Mouse (Mus musculus): Measurements from ENCODE around the gene Plb1. TPM values are rescaled to one million over a fixed set of nuclear protein-coding genes. Genes with fewer than 3 reads are reported as not detected.

The Plb1 gene
- total and polyA plus RNA-seq, 3 experiments, result 0.51 to 2.3 (median 0.66) TPM

GRCm38 (mm10) chr5:32340246-32340645 lies 107.7 kb downstream of the Plb1 start:
- in situ Hi-C loops (cut with MboI; ENCODE audit: low pct_ligation_motif_present, low pct_unique_long_range_greater_than_20kb, low sequenced_read_pairs), result no loop called here
- Histone ChIP-seq H3K4me3 (replicated peaks in 1 of 3; ENCODE audit: low read depth in 2 of 3, low read length in 2 of 3, poor library complexity in 1 of 3) (no peak overlapping the region), H3K27ac (ENCODE audit: insufficient read depth, low read depth) (no peak overlapping the region), H3K36me3 (replicated peaks in 1 of 2; ENCODE audit: control insufficient read depth in 1 of 2, insufficient read depth in 1 of 2, low read length in 1 of 2) (no peaks in the 10 kb centered on the region), H3K79me2 (replicated peaks; ENCODE audit: control insufficient read depth, extremely low read depth, insufficient read depth, poor library complexity, severe bottlenecking) (no peaks in the 10 kb centered on the region), H3K9ac (ENCODE audit: insufficient read depth, low read depth) (no peak overlapping the region), H3K9me3 (replicated peaks; ENCODE audit: low read length) (no peaks in the 10 kb centered on the region), H3K4me2 (ENCODE audit: insufficient read depth, low read depth, poor library complexity, severe bottlenecking) (no peak overlapping the region), H3K27me3 (replicated peaks) (no peaks in the 10 kb centered on the region), H3K4me1 (ENCODE audit: control insufficient read depth in 1 of 2, insufficient read depth in 2 of 2) (peaks cover 5 to 35% of the 10 kb centered on the region in 2 experiments; a peak in 3 of 4 replicates)
- no peak for DNase-seq (ENCODE audit: extremely low read depth)
- no peak for TF ChIP-seq POLR2A (IDR thresholded peaks at IDR 0.05; ENCODE audit: low read depth, low read length)
- TF ChIP-seq TBP (conservative IDR thresholded peaks at IDR 0.05; ENCODE audit: low read depth, low read length), result no peak
- TF ChIP-seq CHD1 (IDR thresholded peaks at IDR 0.05; ENCODE audit: low read depth, low read length), result no peak
- TF ChIP-seq ZMIZ1 (IDR thresholded peaks at IDR 0.05; ENCODE audit: low read depth, low read length), result no peak
- no peak for TF ChIP-seq E2F4 (IDR thresholded peaks at IDR 0.05; ENCODE audit: insufficient replicate concordance, low read depth, low read length)
- TF ChIP-seq HCFC1 (IDR thresholded peaks at IDR 0.05; ENCODE audit: low read depth, low read length), result no peak
- TF ChIP-seq IRF4 (IDR thresholded peaks at IDR 0.05; ENCODE audit: low read depth, low read length), result no peak
- no peak for TF ChIP-seq PAX5 (IDR thresholded peaks at IDR 0.05; ENCODE audit: low read length)
- TF ChIP-seq JUND (conservative IDR thresholded peaks at IDR 0.05; ENCODE audit: low read depth, low read length), result no peak
- TF ChIP-seq NRF1 (IDR thresholded peaks at IDR 0.05; ENCODE audit: low read depth, low read length), result no peak
- TF ChIP-seq TCF12 (IDR thresholded peaks at IDR 0.05; ENCODE audit: low read depth, low read length), result no peak
- TF ChIP-seq MEF2A (IDR thresholded peaks at IDR 0.05; ENCODE audit: borderline replicate concordance, low read depth, low read length), result no peak
- no peak for TF ChIP-seq BHLHE40 (IDR thresholded peaks at IDR 0.05; ENCODE audit: low read depth, low read length)
- no peak for TF ChIP-seq MAZ (IDR thresholded peaks at IDR 0.05; ENCODE audit: low read depth, low read length)
- TF ChIP-seq CHD2 (IDR thresholded peaks at IDR 0.05; ENCODE audit: low read length), result no peak
- no peak for TF ChIP-seq ETS1 (conservative IDR thresholded peaks at IDR 0.05; ENCODE audit: low read depth, low read length)
- TF ChIP-seq GABPA (IDR thresholded peaks at IDR 0.05; ENCODE audit: insufficient replicate concordance, low read depth, low read length), result no peak
- dilution Hi-C loops (cut with MboI; ENCODE audit: extremely low pct_ligation_motif_present, extremely low pct_unique_long_range_greater_than_20kb, low sequenced_read_pairs), result no loop called here

- TF ChIP-seq ELF1 (IDR thresholded peaks at IDR 0.05; ENCODE audit: low read depth, low read length), result no peak
- no peak overlapping the region for H3K4me3 ChIP-seq (replicated peaks in 1 of 3; ENCODE audit: low read depth in 2 of 3, low read length in 2 of 3, poor library complexity in 1 of 3)
- no peak overlapping the region for H3K4me2 ChIP-seq (ENCODE audit: insufficient read depth, low read depth, poor library complexity, severe bottlenecking)
- H3K36me3 ChIP-seq (replicated peaks in 1 of 2; ENCODE audit: control insufficient read depth in 1 of 2, insufficient read depth in 1 of 2, low read length in 1 of 2), result no peaks in the 10 kb centered on the region
- DNase-seq (ENCODE audit: extremely low read depth), result no peak
- in situ Hi-C loops (cut with MboI; ENCODE audit: low pct_ligation_motif_present, low pct_unique_long_range_greater_than_20kb, low sequenced_read_pairs), result no loop called here
- H3K9ac ChIP-seq (ENCODE audit: insufficient read depth, low read depth), result no peak overlapping the region
- H3K4me1 ChIP-seq (ENCODE audit: control insufficient read depth in 1 of 2, insufficient read depth in 2 of 2), result peaks cover 5 to 15% of the 10 kb centered on the region in 2 experiments; a peak in 3 of 4 replicates
- no peaks in the 10 kb centered on the region for H3K79me2 ChIP-seq (replicated peaks; ENCODE audit: control insufficient read depth, extremely low read depth, insufficient read depth, poor library complexity, severe bottlenecking)
- H3K27ac ChIP-seq (ENCODE audit: insufficient read depth, low read depth), result no peak overlapping the region
- no peaks in the 10 kb centered on the region for H3K9me3 ChIP-seq (replicated peaks; ENCODE audit: low read length)
- H3K27me3 ChIP-seq (replicated peaks), result no peaks in the 10 kb centered on the region
- dilution Hi-C loops (cut with MboI; ENCODE audit: extremely low pct_ligation_motif_present, extremely low pct_unique_long_range_greater_than_20kb, low sequenced_read_pairs), result no loop called here
These were observed 110.3 kb downstream of the Plb1 start for GRCm38 (mm10) chr5:32342711-32343285.
